19 mouse cellular contexts compared by ENCODE assay signal in genomic region chr2:131936410-131936809, GRCm38 (mm10). TPM values are rescaled to one million over a fixed set of nuclear protein-coding genes. Genes with fewer than 3 reads are reported as not detected.
"Had no signal": no experiment of that assay in that cellular context is flagged by ENCODE, and none has a peak within 500 bp of the region (broad histone marks: within the 10 kb centered on the region; RNA-seq: fewer than 3 reads in every experiment).

No protein-coding gene starts in this region.

- DNase-seq: midbrain, embryonic 14.5 days; right cerebral cortex, postnatal 25 days; right cerebral cortex, postnatal 4 days; spleen, adult 18-20 months; thymus, adult 18-20 months had no signal

- H3K27ac ChIP-seq: midbrain, embryonic 10.5 days; neural tube, embryonic 13.5 days; neural tube, embryonic 15.5 days had no signal

- H3K4me3 ChIP-seq: midbrain, embryonic 10.5 days; myocyte; neural tube, embryonic 13.5 days; neural tube, embryonic 15.5 days had no signal

- H3K9me3 ChIP-seq: midbrain, embryonic 10.5 days; neural tube, embryonic 13.5 days; neural tube, embryonic 15.5 days had no signal

- H3K9ac ChIP-seq: lung, embryonic 14.5 days; neural tube, embryonic 13.5 days; neural tube, embryonic 15.5 days had no signal

- ATAC-seq: midbrain, embryonic 16.5 days had no signal

- H3K27me3 ChIP-seq: neural tube, embryonic 13.5 days; neural tube, embryonic 15.5 days had no signal

- H3K4me2 ChIP-seq: lung, embryonic 14.5 days; neural tube, embryonic 13.5 days; neural tube, embryonic 15.5 days had no signal

RNA-seq across cellular contexts. Expression of gene Prnd, which starts 14.3 kb away (rescaled TPM):
- total RNA-seq: megakaryocyte, adult 5-6 weeks; megakaryocyte-erythroid progenitor cell, adult 5-6 weeks had no signal
- polyA plus RNA-seq: myocyte had no signal

RNA-seq across cellular contexts. Expression of gene Prn, which starts 26.7 kb away (rescaled TPM):
- total RNA-seq: megakaryocyte, adult 5-6 weeks; megakaryocyte-erythroid progenitor cell, adult 5-6 weeks had no signal
- polyA plus RNA-seq: lung, embryonic 14.5 days; lung, embryonic 16.5 days; midbrain, embryonic 10.5 days; midbrain, embryonic 14.5 days; midbrain, embryonic 16.5 days; neural tube, embryonic 11.5 days; neural tube, embryonic 13.5 days; neural tube, embryonic 15.5 days; small intestine, adult 2 months; stomach, embryonic 14.5 days; stomach, embryonic 16.5 days; thymus, postnatal 0 days had no signal
